Mouse (Mus musculus) lung, postnatal 10 days (tissue): ENCODE measurements at regions not wholly inside any gene's neighbourhood (a gene's known extent, or its start where the extent isn't known, plus 50 kb on each side); places are given as distances from the start of the nearest gene placed in this dataset.
A peak's percentile ranks its signal among the peaks of the same experiment; 100 is the strongest.

ENCODE experiments used
- DNase-seq: peaks from one replicate; pipeline ENCODE4 v3.0.0; 2021

DNA sequence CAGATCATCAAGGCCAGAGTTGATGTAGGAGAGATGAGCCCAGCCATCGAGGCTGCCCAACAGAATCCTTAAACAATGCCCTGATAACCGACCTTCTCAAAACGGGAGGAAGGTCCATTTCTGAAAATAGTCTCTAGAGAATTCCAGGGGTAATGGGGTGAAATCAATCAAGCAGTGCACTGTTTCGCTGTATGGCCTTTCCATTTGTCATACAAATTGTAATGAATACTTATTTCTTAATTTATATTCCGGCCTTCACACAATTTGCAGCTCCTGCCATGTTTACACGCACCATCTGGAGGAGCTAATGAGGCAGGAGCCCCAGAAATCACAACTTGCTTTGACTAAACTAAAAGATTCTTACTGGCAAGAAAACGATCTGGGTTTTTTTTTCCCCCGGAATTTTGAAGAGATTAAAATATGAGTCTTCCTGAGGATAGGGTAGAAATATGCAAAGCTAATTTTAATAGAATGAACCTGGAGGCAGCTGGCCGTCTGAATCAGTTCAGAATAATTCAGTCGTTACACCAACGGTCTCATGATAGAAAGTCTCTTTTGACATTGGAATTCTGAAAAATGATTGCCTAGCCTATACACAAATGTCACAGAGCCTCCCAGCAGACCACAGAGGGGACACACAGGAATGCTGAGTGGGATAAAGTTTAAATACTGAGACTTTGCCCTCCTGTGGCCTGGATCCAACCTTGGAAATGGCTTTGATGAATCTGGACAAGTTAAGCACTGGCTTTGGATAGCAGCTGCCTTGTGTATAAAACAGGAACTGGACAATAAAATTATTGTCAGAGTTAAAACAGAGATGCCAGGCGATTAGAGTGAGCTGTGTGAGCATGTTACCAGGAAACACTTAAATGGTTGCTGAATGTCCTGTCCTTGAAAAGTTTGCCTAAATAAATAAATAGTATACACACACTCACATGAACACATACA is 115.0 kb upstream of the Frem1 start:
- peak; percentile 66 for DNase-seq

DNA sequence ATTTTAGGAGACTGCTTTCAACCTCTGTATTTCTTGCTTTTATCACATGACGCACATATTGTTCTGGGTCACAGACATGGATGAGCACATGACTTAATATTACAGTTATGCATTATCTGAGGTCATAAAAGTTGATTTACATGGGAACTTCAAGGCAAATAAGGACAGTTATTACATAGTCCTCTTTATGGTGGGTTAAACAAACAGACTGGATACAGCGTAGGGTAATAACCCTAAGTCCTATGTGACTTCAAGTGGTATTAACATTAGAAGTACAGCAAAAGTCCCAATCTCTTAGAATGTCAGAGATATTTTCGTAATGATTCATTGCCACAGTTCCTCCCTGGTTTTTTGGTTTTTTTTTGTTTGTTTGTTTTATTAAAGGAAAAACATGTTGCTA is 94.6 kb upstream of the Frem1 start:
- no peak for DNase-seq

DNA sequence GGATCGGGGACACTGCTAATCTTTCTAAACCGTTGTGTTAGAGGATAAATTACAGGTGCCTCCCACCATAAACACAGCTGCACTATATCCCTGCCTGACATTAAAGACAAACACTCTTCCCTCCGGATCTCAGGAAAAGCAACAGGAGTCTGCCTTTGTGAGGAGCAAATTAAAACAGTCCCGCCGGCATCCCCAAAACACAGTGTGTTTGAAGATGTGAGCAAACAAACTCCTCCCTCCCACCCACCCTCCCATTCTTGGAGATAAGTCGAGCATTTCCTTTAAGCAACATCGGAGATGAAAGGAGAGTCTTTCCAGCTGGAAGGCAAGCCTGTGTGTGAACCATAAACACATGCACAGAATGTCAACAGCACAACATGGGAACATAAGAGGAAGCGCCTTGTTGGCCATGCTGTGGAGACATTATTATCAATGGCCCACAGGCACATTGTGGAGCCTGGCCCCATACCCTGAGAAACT is 93.6 kb upstream of the Frem1 start:
- peak; percentile 25 for DNase-seq

DNA sequence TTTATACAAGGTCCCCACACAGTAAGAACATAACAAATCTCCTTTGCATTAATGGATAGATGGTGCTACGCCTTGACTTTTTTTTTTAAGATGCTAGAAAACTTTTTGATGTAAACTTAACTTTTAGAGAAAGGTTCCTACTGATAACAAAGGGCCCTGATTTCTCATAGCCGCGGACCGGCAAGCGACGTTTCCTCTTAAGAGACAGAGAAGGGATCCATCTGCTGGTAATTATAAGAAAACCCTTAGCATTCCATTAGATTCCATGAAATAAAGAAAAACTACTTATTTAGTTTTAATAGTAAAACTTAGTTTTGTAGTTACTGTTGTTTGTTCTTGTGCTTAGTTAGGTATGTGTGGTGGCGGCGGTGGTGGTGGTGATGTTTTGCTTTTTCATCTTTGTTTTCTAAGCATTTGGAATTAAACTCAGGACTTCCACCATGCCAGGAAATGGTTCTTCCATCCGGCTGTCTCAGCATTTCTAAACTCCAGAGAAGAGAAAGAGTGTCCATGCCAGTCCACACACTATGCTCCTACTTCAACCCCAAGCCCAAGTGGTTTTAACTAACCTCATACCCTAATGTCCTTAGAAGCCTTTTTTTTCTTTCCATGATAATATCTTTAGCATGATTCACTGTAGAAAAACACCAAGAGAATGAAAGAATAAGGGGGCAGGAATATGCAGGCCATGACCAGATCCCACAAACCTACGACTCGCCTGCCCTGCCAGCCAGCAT is 92.8 kb upstream of the Frem1 start:
- peak; percentile 13 for DNase-seq

DNA sequence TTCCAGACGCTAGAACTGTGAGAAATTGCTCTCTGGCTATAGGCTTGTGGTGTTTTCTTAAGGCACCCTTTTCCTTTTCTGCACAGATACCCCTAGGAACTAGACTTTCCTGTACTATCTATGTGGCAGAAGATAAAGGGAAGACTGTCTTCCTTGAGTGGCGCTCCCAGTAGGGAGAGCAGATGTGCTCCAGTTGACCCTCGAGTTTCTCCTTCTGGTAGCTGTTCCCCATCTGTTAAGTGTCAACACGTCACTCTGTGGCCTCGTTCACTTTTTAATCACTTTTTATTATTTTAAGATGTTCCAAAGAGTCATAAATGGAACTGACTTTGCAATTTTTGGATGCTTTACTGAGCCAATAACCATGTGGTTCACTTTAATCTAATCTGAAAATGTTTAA is 89.6 kb upstream of the Frem1 start:
- peak; percentile 10 for DNase-seq

DNA sequence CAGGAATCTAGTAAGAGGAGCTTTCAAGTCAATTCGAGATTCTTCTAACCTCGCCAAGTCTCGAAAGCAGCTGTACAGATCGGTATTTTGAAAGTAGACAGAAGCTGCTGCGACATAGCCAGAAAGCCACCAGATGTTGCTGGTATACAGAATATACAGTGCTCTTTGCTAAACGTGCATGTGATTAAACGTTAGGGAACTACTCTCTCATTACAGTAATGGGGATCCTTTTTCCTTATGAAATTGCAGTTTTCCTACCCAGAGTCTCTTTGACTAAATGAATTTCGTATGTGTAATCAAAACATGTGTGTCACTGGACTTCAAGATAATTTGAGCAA is 70.5 kb upstream of the Frem1 start:
- no peak for DNase-seq

DNA sequence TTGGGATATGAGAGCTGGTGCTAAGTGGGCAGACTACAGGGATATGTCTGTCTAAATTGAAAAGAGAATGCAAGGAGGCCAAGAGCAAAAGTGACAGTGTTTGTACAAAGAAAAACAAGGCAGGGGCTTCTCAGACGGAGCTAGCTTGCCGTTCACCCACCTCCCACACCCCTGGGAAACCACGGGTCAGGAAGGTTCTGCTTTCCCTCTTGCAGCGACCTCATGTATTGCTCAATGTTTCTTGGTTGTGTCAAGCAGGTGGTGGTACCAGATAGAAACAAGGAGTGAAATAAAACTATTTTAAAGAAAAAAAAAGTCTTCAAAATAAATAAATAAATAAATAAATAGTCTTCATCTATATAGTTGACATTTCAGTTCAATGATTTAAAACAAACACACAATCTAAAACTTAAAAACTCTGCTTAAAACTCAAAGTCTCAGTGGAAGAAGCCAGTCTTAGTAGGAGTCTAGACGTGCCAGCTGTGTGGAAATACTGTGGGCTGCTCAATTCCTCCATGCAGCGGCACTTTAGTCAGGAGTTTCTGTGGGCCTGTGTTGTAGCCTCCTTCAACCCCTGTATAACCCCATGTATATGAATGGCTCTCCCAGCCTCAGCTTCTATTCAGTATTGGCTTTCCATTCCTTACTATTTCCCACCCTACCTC is 70.0 kb upstream of the Frem1 start:
- no peak for DNase-seq

DNA sequence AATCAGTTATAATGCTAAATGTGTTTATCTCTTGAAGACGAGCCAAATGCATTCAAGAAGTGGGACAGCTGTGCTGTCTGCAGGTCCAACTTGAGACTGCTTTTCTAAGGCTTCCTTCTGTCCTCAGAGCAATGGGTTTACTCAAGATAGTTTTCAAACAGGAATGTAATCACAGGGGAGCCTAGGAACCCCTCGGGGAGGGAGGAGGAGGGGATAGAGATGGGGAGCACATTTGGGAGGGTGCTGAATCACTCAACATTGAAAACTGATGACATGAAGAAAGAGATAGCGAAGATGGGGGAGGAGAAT is 56.5 kb upstream of the Frem1 start:
- DNase-seq = no peak

DNA sequence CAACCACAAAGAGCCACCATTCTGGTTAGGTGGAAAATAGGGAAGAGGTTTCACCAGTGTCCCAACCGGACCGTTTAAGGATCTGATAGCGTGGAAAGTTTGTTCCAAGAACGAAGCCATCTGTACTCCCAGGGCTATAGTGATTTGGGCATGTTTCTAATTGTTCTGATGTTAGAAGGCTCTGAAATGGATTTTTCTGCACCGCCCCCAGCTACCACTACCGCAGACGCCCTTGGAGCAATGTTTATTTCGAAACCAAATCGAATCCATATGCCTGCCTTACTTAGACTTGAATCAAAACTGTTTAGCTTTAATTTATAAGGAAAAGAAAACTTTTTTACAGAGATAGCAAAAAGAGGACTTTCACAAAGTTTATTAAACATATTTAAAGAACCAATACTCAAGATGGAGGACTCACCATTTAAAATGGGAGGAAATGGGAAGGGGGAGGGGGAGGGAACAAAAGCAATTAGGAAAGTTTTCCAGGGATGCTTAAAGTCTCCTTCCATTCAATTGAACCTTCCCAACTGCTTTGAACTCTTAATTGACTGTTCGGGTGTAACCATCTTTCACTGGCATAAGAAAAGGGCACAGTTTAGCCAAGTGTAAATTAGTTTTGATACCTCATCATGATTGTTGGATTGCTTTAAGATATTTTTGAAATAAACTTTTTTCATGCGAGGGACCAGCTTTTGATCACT is 56.0 kb upstream of the Frem1 start:
- no peak for DNase-seq

DNA sequence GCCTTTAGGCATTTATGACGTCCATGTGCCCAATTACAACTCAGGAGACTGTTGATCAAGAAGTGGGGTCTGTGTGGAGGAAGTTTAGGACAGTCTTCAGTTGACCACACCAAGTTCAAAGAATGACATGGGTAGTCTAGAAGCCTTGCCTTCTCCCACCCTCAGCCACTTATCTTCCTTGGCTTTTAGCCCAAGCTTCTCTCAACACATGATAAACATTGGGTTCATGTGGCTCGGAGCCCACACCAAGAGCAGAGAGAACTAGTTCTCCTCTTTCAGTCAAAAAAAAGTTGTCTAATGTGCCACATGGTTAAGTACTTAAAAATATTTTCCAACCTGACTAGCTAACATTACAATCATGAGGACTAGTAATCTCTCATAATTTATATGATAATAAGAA is 55.0 kb upstream of the Frem1 start:
- no peak for DNase-seq

DNA sequence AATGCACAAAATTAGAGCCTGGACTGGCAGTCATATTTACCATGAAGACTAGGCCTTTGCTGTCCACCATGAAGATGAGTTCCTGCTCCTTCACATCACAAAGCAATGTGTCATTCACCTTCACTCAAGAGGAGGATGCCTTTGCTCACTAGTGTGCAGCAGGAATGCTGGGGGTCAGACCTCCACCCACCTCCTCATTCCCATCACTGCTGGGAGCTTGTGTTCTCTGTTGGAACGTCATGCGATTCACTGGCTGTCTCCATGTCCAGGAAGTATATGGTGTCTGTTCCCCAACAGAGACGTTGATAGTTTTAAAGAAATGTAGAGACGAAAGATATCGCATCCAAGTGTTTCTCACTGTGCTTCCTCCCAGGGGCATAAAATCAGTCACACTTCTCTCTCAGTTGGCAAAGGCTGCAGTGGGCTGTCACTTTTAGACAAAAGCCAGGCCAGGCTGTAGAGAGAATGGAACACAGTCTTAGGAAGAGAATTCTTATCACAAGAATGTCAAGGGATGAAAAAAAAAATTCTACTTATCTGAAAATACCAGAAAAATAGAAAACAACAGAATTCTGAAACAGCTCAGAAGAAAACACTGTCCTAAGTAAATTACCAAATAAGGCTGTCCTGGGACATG is 52.0 kb upstream of the Frem1 start:
- peak; percentile 21 for DNase-seq

DNA sequence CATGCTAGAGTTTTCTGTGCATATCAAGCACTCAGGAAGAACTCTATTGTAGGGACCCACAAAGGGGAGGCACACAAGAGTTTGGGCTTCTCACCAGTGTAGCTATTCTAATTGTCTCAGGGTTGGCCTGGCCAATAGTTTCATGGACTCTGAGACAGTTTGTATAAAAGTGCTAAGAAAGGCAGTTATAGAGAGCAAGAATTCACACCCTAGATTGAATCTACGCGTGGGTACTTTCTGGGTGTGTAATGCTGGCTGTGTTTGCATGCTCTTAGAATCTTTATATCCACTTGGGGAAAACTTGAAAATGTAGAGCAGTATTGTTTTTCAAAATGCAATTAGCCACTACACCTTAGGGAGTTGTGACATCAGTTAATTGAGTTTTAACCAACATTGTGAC is 50.8 kb upstream of the Frem1 start:
- no peak for DNase-seq

DNA sequence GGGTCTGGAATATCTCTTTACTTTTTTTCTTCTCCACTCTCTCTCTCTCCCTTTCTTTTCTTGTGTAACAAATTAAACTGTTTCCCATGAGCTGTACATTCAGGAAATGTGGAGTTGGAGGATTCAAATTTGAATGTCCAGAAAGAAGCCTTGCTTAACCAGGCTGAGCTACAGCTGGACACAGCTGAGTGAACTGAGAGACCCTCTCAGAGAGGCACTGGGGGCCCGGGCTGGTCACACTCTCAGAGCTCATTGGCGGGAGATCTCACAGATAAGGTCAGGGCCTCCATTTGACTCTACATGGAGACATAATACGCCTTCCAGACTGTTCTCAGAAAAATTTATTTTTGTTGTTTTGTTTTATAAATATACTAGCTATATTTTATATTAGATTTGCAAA is 49.9 kb upstream of the Frem1 start:
- no peak for DNase-seq
